22 mouse cellular contexts compared by ENCODE assay signal in the genomic region with DNA sequence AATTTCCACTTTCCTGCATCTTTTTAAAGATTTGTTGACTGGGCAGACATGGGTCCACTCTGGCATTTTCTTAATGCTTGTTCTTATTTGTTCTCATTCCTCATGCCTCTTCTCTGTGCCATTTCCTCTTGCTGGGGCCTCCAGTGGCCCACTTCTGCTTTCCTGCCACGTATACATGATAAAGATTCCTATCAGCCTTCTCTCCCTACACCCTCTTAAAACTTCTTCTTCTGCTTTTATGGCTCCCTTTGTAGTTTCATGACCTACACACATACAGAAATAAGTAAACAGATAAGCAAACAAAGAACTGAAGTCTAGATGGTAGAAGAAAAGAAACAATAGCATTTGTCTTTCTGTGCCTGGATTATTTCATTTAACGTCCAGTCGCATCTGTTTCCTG.
DNase-seq lines count a peak whose midpoint lies in the region; ATAC-seq and TF ChIP-seq lines count a peak whose summit lies in the region.
"Had no signal": no experiment of that assay in that cellular context is flagged by ENCODE, and none has a peak within 500 bp of the region (broad histone marks: within the 10 kb centered on the region; RNA-seq: fewer than 3 reads in every experiment).

No protein-coding gene starts in this region.

- H3K4me1 ChIP-seq in spleen, adult 2 months (ENCODE audit: control insufficient read depth, insufficient read depth, insufficient read length), result peaks cover 3% of the 10 kb centered on the region; the same call in 1 of the 2 replicates
- H3K4me1 ChIP-seq: forebrain, embryonic 12.5 days; heart, embryonic 15.5 days; hindbrain, embryonic 10.5 days; midbrain, embryonic 15.5 days; neural tube, embryonic 15.5 days had no signal

- WGBS in spleen, adult 2 months, result 25% methylated on average over 3 of the region's 3 CpGs

- H3K36me3 ChIP-seq in spleen, adult 2 months (ENCODE audit: control insufficient read depth, insufficient read depth, low read length), result no peaks in the 10 kb centered on the region
- H3K36me3 ChIP-seq: forebrain, embryonic 12.5 days; heart, embryonic 15.5 days; hindbrain, embryonic 10.5 days; liver, embryonic 12.5 days; midbrain, embryonic 15.5 days; neural tube, embryonic 15.5 days had no signal

- H3K4me3 ChIP-seq in spleen, adult 2 months (ENCODE audit: extremely low read depth, insufficient read depth, insufficient read length), result no peak overlapping the region
- H3K4me3 ChIP-seq: forebrain, embryonic 12.5 days; heart, embryonic 15.5 days; hindbrain, embryonic 10.5 days; liver, embryonic 12.5 days; midbrain, embryonic 15.5 days; neural tube, embryonic 15.5 days had no signal

- H3K27me3 ChIP-seq in spleen, adult 2 months (ENCODE audit: control insufficient read depth, insufficient read depth, low read length), result no peaks in the 10 kb centered on the region
- H3K27me3 ChIP-seq: forebrain, embryonic 12.5 days; heart, embryonic 15.5 days; liver, embryonic 12.5 days; midbrain, embryonic 15.5 days; neural tube, embryonic 15.5 days had no signal

- ATAC-seq in megakaryocyte, adult 5-6 weeks (ENCODE audit: poor library complexity, severe bottlenecking), result peak; percentile 82
- ATAC-seq: liver, embryonic 12.5 days; midbrain, embryonic 15.5 days had no signal

- TF ChIP-seq CTCF in spleen, adult 2 months (IDR thresholded peaks at IDR 0.05; ENCODE audit: extremely low read depth, insufficient read depth, insufficient read length, insufficient replicate concordance), result no peak

- peak; percentile 91 for DNase-seq in heart, adult 11 months
- no peak for DNase-seq in heart, postnatal 4 days
- DNase-seq in spleen, adult 2 months (ENCODE audit: low read depth in 1 of 2, low spot score in 2 of 2), result peak; percentile 4 to 21
- DNase-seq in spleen, postnatal 14 days (ENCODE audit: low spot score in 2 of 2), result no peak
- DNase-seq in MEL-GATA-1-ER (ENCODE audit: extremely low read depth, low read depth), result peak; percentile 82
- no peak for DNase-seq in adrenal gland, adult 8-10 months
- no peak for DNase-seq in frontal cortex, postnatal 14 days (ENCODE audit: low spot score in 2 of 2)
- DNase-seq: adrenal gland, postnatal 14 days; cerebellum, adult 18-20 months; gastrocnemius, postnatal 14 days; kidney, adult 18-20 months; kidney, postnatal 10 days; left cerebral cortex, postnatal 4 days; lung, embryonic 14.5 days; right cerebral cortex, postnatal 14 days had no signal

- H3K27ac ChIP-seq in spleen, adult 2 months (ENCODE audit: insufficient read depth, low read length), result no peak overlapping the region
- H3K27ac ChIP-seq: forebrain, embryonic 12.5 days; heart, embryonic 15.5 days; hindbrain, embryonic 10.5 days; liver, embryonic 12.5 days; midbrain, embryonic 15.5 days; neural tube, embryonic 15.5 days had no signal

- TF ChIP-seq POLR2A in spleen, adult 2 months (IDR thresholded peaks at IDR 0.05; ENCODE audit: low read depth, low read length), result no peak

Comparison
In these comparisons a context has a peak if more than half of its experiments do, and no peak if none do; other contexts are left out.
1. DNase-seq: peak in heart, adult 11 months (single experiment), spleen, adult 2 months (2 of 2) and MEL-GATA-1-ER (single experiment); none in heart, postnatal 4 days (single experiment), spleen, postnatal 14 days (0 of 2), adrenal gland, adult 8-10 months (single experiment) and frontal cortex, postnatal 14 days (0 of 2).